In genomic region chr1:165320141-165320934, GRCm38 (mm10) we compare ENCODE assay signal across 8 mouse cellular contexts. TPM values are rescaled to one million over a fixed set of nuclear protein-coding genes. Genes with fewer than 3 reads are reported as not detected.
DNase-seq lines count a peak whose midpoint lies in the region; ATAC-seq and TF ChIP-seq lines count a peak whose summit lies in the region.

No protein-coding gene starts in this region.

- no peak overlapping the region for H3K4me2 ChIP-seq in limb, embryonic 14.5 days (replicated peaks; ENCODE audit: low read depth, low read length, severe bottlenecking)
- H3K4me2 ChIP-seq in midbrain, postnatal 0 days (ENCODE audit: low read depth, low read length, poor library complexity, severe bottlenecking), result no peak overlapping the region

- peaks cover 4% of the 10 kb centered on the region; the same call in 1 of the 2 replicates for H3K4me1 ChIP-seq in embryonic facial prominence, embryonic 10.5 days
- no peaks in the 10 kb centered on the region for H3K4me1 ChIP-seq in limb, embryonic 14.5 days (ENCODE audit: control insufficient read depth, insufficient read depth, low read length)
- no peaks in the 10 kb centered on the region for H3K4me1 ChIP-seq in midbrain, postnatal 0 days (ENCODE audit: insufficient read depth, low read length)

- no peaks in the 10 kb centered on the region for H3K27me3 ChIP-seq in embryonic facial prominence, embryonic 10.5 days (replicated peaks; ENCODE audit: low read depth, poor library complexity, severe bottlenecking)
- H3K27me3 ChIP-seq in limb, embryonic 14.5 days (ENCODE audit: control insufficient read depth, insufficient read depth, low read length), result no peaks in the 10 kb centered on the region
- H3K27me3 ChIP-seq in midbrain, postnatal 0 days (ENCODE audit: insufficient read depth, low read length), result no peaks in the 10 kb centered on the region

- peak; percentile 82 for TF ChIP-seq CTCF in midbrain, postnatal 0 days (IDR thresholded peaks at IDR 0.05)

- no peaks in the 10 kb centered on the region for H3K9me3 ChIP-seq in embryonic facial prominence, embryonic 10.5 days
- H3K9me3 ChIP-seq in limb, embryonic 14.5 days (ENCODE audit: control insufficient read depth, low read length), result no peaks in the 10 kb centered on the region
- no peaks in the 10 kb centered on the region for H3K9me3 ChIP-seq in midbrain, postnatal 0 days (ENCODE audit: low read length)

- no peak for TF ChIP-seq POLR2A in limb, embryonic 14.5 days (IDR thresholded peaks at IDR 0.05; ENCODE audit: borderline replicate concordance, extremely low read depth, insufficient read depth, insufficient read length)

- peak; percentile 54 for DNase-seq in CD4-positive, CD25-positive, alpha-beta regulatory T cell, adult 2 months (ENCODE audit: low read depth, low spot score)
- peak; percentile 80 for DNase-seq in embryonic facial prominence, embryonic 10.5 days (ENCODE audit: low spot score)
- DNase-seq in heart, adult 8-10 months (ENCODE audit: low spot score), result peak; percentile 73
- peak; percentile 48 to 69 for DNase-seq in kidney, adult 8-10 months
- peak; percentile 47 for DNase-seq in limb, embryonic 14.5 days (ENCODE audit: low spot score)
- DNase-seq in midbrain, postnatal 0 days (ENCODE audit: low spot score), result peak; percentile 67
- DNase-seq in spleen, postnatal 4 days (ENCODE audit: low spot score in 2 of 2), result peak; percentile 60 to 87

- H3K9ac ChIP-seq in limb, embryonic 14.5 days (ENCODE audit: low read depth, low read length, severe bottlenecking), result no peak overlapping the region
- no peak overlapping the region for H3K9ac ChIP-seq in midbrain, postnatal 0 days (replicated peaks; ENCODE audit: low read length, poor library complexity, severe bottlenecking)

- WGBS in embryonic facial prominence, embryonic 10.5 days, result 43% methylated on average over 10 of the region's 10 CpGs
- WGBS in limb, embryonic 14.5 days, result 45% methylated on average over 10 of the region's 10 CpGs
- WGBS in midbrain, postnatal 0 days, result 49% methylated on average over 10 of the region's 10 CpGs

- H3K27ac ChIP-seq in embryonic facial prominence, embryonic 10.5 days (replicated peaks), result no peak overlapping the region; the same call in 1 of the 2 replicates
- no peak overlapping the region for H3K27ac ChIP-seq in limb, embryonic 14.5 days (replicated peaks; ENCODE audit: low read depth, low read length)
- H3K27ac ChIP-seq in midbrain, postnatal 0 days (ENCODE audit: low read depth, low read length), result 0 out of 2 replicates have a peak overlapping the region, but pooled peaks have one; percentile 6

- ATAC-seq in CD4-positive, CD25-positive, alpha-beta regulatory T cell, adult 4 months, result no peak
- ATAC-seq in limb, embryonic 14.5 days (ENCODE audit: low FRiP score, low read depth), result peak; percentile 60; the same call in 1 of the 2 replicates
- peak; percentile 68; the same call in 1 of the 2 replicates for ATAC-seq in midbrain, postnatal 0 days (ENCODE audit: low FRiP score)

- no peak overlapping the region for H3K4me3 ChIP-seq in embryonic facial prominence, embryonic 10.5 days
- H3K4me3 ChIP-seq in limb, embryonic 14.5 days (replicated peaks; ENCODE audit: low read length), result no peak overlapping the region
- H3K4me3 ChIP-seq in midbrain, postnatal 0 days (ENCODE audit: low read depth, low read length), result no peak overlapping the region

- peaks cover 79% of the 10 kb centered on the region for H3K36me3 ChIP-seq in embryonic facial prominence, embryonic 10.5 days (replicated peaks)
- H3K36me3 ChIP-seq in limb, embryonic 14.5 days (ENCODE audit: control insufficient read depth, insufficient read depth, low read length), result peaks cover 54% of the 10 kb centered on the region
- H3K36me3 ChIP-seq in midbrain, postnatal 0 days (ENCODE audit: insufficient read depth, low read length), result peaks cover 56% of the 10 kb centered on the region

RNA-seq across cellular contexts. Expression of gene Gpr161, which starts 24.7 kb away (rescaled TPM):
- polyA plus RNA-seq in CD4-positive, CD25-positive, alpha-beta regulatory T cell, adult 4 months (2017; shearing (Covaris generic)), result under 1 TPM in 1 of 2 experiments, not detected in 1; 0.09 TPM
- polyA plus RNA-seq in embryonic facial prominence, embryonic 10.5 days (2016; fragmentation: Nextera tagmentation; extraction: Ambion mirVana), result 1.7 TPM in 2 replicates
- 1 to 10 TPM; 1.0 to 1.8 (median 1.2) TPM for total RNA-seq in heart, adult 8-10 months (2022)
- 9.4 and 14.6 TPM in 2 replicates for polyA plus RNA-seq in limb, embryonic 14.5 days (2012; rRNA removed)
- 1.8 and 2.0 TPM in 2 replicates for polyA plus RNA-seq in limb, embryonic 14.5 days (2014; fragmentation: Nextera tagmentation; extraction: Ambion mirVana)
- 51.3 and 61.0 TPM in 2 replicates for total RNA-seq in midbrain, postnatal 0 days (2014; rRNA removed)
- polyA plus RNA-seq in midbrain, postnatal 0 days (2015; fragmentation: Nextera tagmentation; extraction: Ambion mirVana), result 2.5 and 2.7 TPM in 2 replicates
